Mouse (Mus musculus) small intestine, adult 2 months (tissue): Measurements from ENCODE around the gene Igsf9.

ENCODE experiments used
- CTCF ChIP-seq: fragments of 200-500 bp; IDR thresholded peaks from 2 replicates; pipeline ENCODE4 v1.5.1; 2012; ENCODE audit warnings: low read depth, mild to moderate bottlenecking, control low read depth, inconsistent platforms, low read length, moderate library complexity, mixed read lengths; ENCODE audit not compliant: insufficient replicate concordance, insufficient read length; ENCODE audit errors: extremely low read depth
- POLR2A ChIP-seq: fragments of 200-500 bp; IDR thresholded peaks from 2 replicates; pipeline ENCODE4 v1.6.1; 2012; ENCODE audit warnings: low read depth, mild to moderate bottlenecking, control low read depth, inconsistent platforms, low read length, moderate library complexity

DNA sequence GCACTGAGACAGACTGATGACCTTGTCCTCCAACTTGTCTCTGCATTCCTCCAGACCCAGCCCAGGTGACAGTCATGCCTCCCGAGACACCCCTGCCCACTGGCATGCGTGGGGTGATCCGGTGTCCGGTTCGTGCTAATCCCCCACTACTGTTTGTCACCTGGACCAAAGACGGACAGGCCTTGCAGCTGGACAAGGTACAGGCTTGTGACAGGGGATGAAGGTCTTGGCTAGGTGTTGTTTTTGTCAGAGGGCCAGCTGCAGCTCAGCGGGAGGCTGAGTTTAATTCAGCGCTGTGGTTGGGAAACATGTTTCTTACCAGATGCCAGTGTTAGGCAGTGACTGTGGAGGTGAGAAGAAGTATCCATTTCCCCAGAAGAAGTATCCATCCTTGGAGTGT, 10.5 kb downstream of the Igsf9 start:
- TF ChIP-seq CTCF: no peak
- no peak for TF ChIP-seq POLR2A
